Mouse (Mus musculus) cortical plate, adult 2 months (tissue): ENCODE measurements around the gene Btn2a2. TPM values are rescaled to one million over a fixed set of nuclear protein-coding genes. Genes with fewer than 3 reads are reported as not detected.

Experiments
- H3K27ac ChIP-seq: fragments of 200-500 bp; 2 replicates; pipeline ENCODE4 v1.5.1; 2012; ENCODE audit warnings: low read length, control low read depth, inconsistent platforms; ENCODE audit not compliant: insufficient read depth
- H3K4me1 ChIP-seq: fragments of 200-500 bp; 2 replicates; pipeline ENCODE4 v1.6.1; 2011; ENCODE audit warnings: low read length; ENCODE audit not compliant: control insufficient read depth, insufficient read depth
- H3K4me3 ChIP-seq: fragments of 200-500 bp; 2 replicates; pipeline ENCODE4 v1.5.1; 2011; ENCODE audit warnings: mild to moderate bottlenecking, low read length, control low read depth; ENCODE audit not compliant: insufficient read depth
- CTCF ChIP-seq: fragments of 200-500 bp; IDR thresholded peaks from 2 replicates; pipeline ENCODE4 v1.5.1; 2011; ENCODE audit warnings: mild to moderate bottlenecking, control low read depth, low read length; ENCODE audit not compliant: insufficient read depth; ENCODE audit errors: extremely low read depth
- POLR2A ChIP-seq: fragments of 200-500 bp; IDR thresholded peaks from 2 replicates; pipeline ENCODE4 v1.6.1; 2011; ENCODE audit warnings: mild to moderate bottlenecking, low read length, control low read depth; ENCODE audit not compliant: insufficient read depth; ENCODE audit errors: extremely low read depth
- polyA plus RNA-seq: library from polyadenylated mRNA; depleted of rRNA; stranded (reverse); fragments of >200 nt; gene quantifications from 2 replicates; pipeline ENCODE4 v1.2.3, GENCODE M21; 2012

Btn2a2 gene
- polyA plus RNA-seq, 1 experiment: 0.69 TPM

GRCm38 (mm10) chr13:23453362-23453862 lies 35.2 kb downstream of the Btn2a2 start:
- Histone ChIP-seq H3K27ac (no peak overlapping the region), H3K4me1 (no peaks in the 10 kb centered on the region), H3K4me3 (peak overlapping the region; percentile 62)
- TF ChIP-seq CTCF: no peak
- no peak for TF ChIP-seq POLR2A

- no peak overlapping the region for H3K27ac ChIP-seq
- no peak for TF ChIP-seq CTCF
- no peak for TF ChIP-seq POLR2A
- no peaks in the 10 kb centered on the region for H3K4me1 ChIP-seq
- peak overlapping the region; percentile 50 for H3K4me3 ChIP-seq
These were observed 38.3 kb downstream of the Btn2a2 start for GRCm38 (mm10) chr13:23450398-23450797.

- Histone ChIP-seq H3K4me1 (peaks cover 1% of the 10 kb centered on the region; the same call in 1 of the 2 replicates), H3K4me3 (peak overlapping the region; percentile 50), H3K27ac (no peak overlapping the region)
- TF ChIP-seq POLR2A (no peak), CTCF (no peak)
These were observed 39.2 kb downstream of the Btn2a2 start for GRCm38 (mm10) chr13:23449235-23450095.

- H3K4me1 ChIP-seq: peaks cover 2% of the 10 kb centered on the region; the same call in 1 of the 2 replicates
- no peak for TF ChIP-seq POLR2A
- no peak for TF ChIP-seq CTCF
- peak overlapping the region; percentile 50; the same call in 1 of the 2 replicates for H3K4me3 ChIP-seq
- H3K27ac ChIP-seq: no peak overlapping the region
These were observed 39.9 kb downstream of the Btn2a2 start for GRCm38 (mm10) chr13:23448758-23449157.

- H3K4me1 ChIP-seq: peaks cover 2% of the 10 kb centered on the region; the same call in 1 of the 2 replicates
- TF ChIP-seq POLR2A: no peak
- TF ChIP-seq CTCF: 0 out of 2 replicates have a peak, but pooled peaks have one; percentile 12
- no peak overlapping the region for H3K27ac ChIP-seq
- H3K4me3 ChIP-seq: peak overlapping the region; percentile 56
These were observed 42.1 kb downstream of the Btn2a2 start for GRCm38 (mm10) chr13:23446498-23446952.

- Histone ChIP-seq H3K4me3 (peak overlapping the region; percentile 56), H3K4me1 (peaks cover 2% of the 10 kb centered on the region; the same call in 1 of the 2 replicates), H3K27ac (peak overlapping the region; percentile 69)
- TF ChIP-seq CTCF: no peak
- TF ChIP-seq POLR2A: peak; percentile 60
These were observed 42.9 kb downstream of the Btn2a2 start for GRCm38 (mm10) chr13:23445561-23446320.

- no peak for TF ChIP-seq POLR2A
- no peak for TF ChIP-seq CTCF
- Histone ChIP-seq H3K4me1 (peaks cover 2% of the 10 kb centered on the region; the same call in 1 of the 2 replicates), H3K27ac (peak overlapping the region; percentile 69; the same call in 1 of the 2 replicates), H3K4me3 (peak overlapping the region; percentile 56)
These were observed 43.5 kb downstream of the Btn2a2 start for GRCm38 (mm10) chr13:23445156-23445555.

GRCm38 (mm10) chr13:23444451-23444850 lies 44.2 kb downstream of the Btn2a2 start:
- TF ChIP-seq POLR2A (no peak), CTCF (no peak)
- peaks cover 2% of the 10 kb centered on the region; the same call in 1 of the 2 replicates for H3K4me1 ChIP-seq
- H3K27ac ChIP-seq: no peak overlapping the region
- H3K4me3 ChIP-seq: peak overlapping the region; percentile 56; the same call in 1 of the 2 replicates

GRCm38 (mm10) chr13:23439901-23440300 lies 48.8 kb downstream of the Btn2a2 start:
- no peak overlapping the region for H3K4me3 ChIP-seq
- peaks cover 2% of the 10 kb centered on the region; the same call in 1 of the 2 replicates for H3K4me1 ChIP-seq
- TF ChIP-seq POLR2A: no peak
- TF ChIP-seq CTCF: no peak
- H3K27ac ChIP-seq: no peak overlapping the region
